Mouse (Mus musculus) CD4-positive, CD25-positive, alpha-beta regulatory T cell, adult 4 months (primary cell): ENCODE measurements around the gene Epb41. TPM values are rescaled to one million over a fixed set of nuclear protein-coding genes. Genes with fewer than 3 reads are reported as not detected.

Source experiments
- ATAC-seq: one replicate; pipeline ENCODE4 v1.8.0; 2017
- polyA plus RNA-seq, 2 experiments: library from polyadenylated mRNA; unstranded; fragments of 100-300 nt; shearing (Covaris generic); gene quantifications; one replicate each; pipeline ENCODE4 v1.2.1; 2017

The Epb41 gene
- polyA plus RNA-seq, 2 experiments from 2014 or later: 32.3 to 35.4 TPM

GRCm38 (mm10) chr4:131885376-131885775 is 189.7 kb downstream of the Epb41 start:
- ATAC-seq: no peak

- ATAC-seq: no peak
Measured at GRCm38 (mm10) chr4:131883571-131883970, 191.6 kb downstream of the Epb41 start.

GRCm38 (mm10) chr4:131881306-131881705 is 193.8 kb downstream of the Epb41 start:
- peak; percentile 82 for ATAC-seq

GRCm38 (mm10) chr4:131879692-131880091 is 195.4 kb downstream of the Epb41 start:
- ATAC-seq: no peak

GRCm38 (mm10) chr4:131876836-131877235 is 198.3 kb downstream of the Epb41 start:
- no peak for ATAC-seq

GRCm38 (mm10) chr4:131875242-131875641 is 199.9 kb downstream of the Epb41 start:
- ATAC-seq: no peak

GRCm38 (mm10) chr4:131874567-131874966 is 200.6 kb downstream of the Epb41 start:
- no peak for ATAC-seq

- peak; percentile 24 for ATAC-seq
Measured at GRCm38 (mm10) chr4:131874169-131874536, 201.0 kb downstream of the Epb41 start.

Other genes starting within 250 kb of the Epb41 start
- not detected for gene Ptpru, start 237.0 kb downstream of the Epb41 start, polyA plus RNA-seq
- 10 to 100 TPM; 32.8 to 34.9 TPM for gene Mecr, start 231.9 kb downstream of the Epb41 start, polyA plus RNA-seq
- gene Srsf4, start 201.7 kb downstream of the Epb41 start, polyA plus RNA-seq: 10 to 100 TPM in 1 of 2 experiments, 1 to 10 TPM in 1; 6.7 to 13.2 TPM
- not detected for gene Tmem200b, start 153.6 kb downstream of the Epb41 start, polyA plus RNA-seq
- not detected for gene Gm10300, start 624 bp downstream of the Epb41 start, polyA plus RNA-seq
- not detected for gene Oprd1, start 69.2 kb upstream of the Epb41 start, polyA plus RNA-seq
- 100 to 1,000 TPM in 1 of 2 experiments, 10 to 100 TPM in 1; 70.7 to 118 TPM for gene Ythdf2, start 137.0 kb upstream of the Epb41 start, polyA plus RNA-seq
- 10 to 100 TPM; 16.7 to 17.7 TPM for gene Gmeb1, start 186.3 kb upstream of the Epb41 start, polyA plus RNA-seq
- gene Taf12, start 199.1 kb upstream of the Epb41 start, polyA plus RNA-seq: 10 to 100 TPM; 84.4 to 91.9 TPM
- 1 to 10 TPM in 1 of 2 experiments, not detected in 1; 1.0 TPM for gene Rab42, start 228.1 kb upstream of the Epb41 start, polyA plus RNA-seq